Mouse (Mus musculus) heart, embryonic 15.5 days (tissue): ENCODE measurements around the gene Arhgef7. TPM values are rescaled to one million over a fixed set of nuclear protein-coding genes. Genes with fewer than 3 reads are reported as not detected.

Experiments used
- ATAC-seq: fragments of 200-750 bp; cut with Nextera tagmentation; replicated peaks from 2 replicates; pipeline ENCODE4 v1.8.0; 2017; ENCODE audit warnings: low read depth, moderate TSS enrichment; ENCODE audit not compliant: insufficient number of reproducible peaks, insufficient read depth, low FRiP score
- H3K27ac ChIP-seq: fragments of 300-500 bp; sonication (generic); 2 replicates; pipeline ENCODE4 v1.5.1; 2015; ENCODE audit warnings: mild to moderate bottlenecking, inconsistent platforms
- H3K27me3 ChIP-seq: fragments of 300-500 bp; sonication (generic); 2 replicates; pipeline ENCODE4 v1.6.1; 2015; ENCODE audit warnings: inconsistent platforms
- H3K36me3 ChIP-seq: fragments of 300-500 bp; sonication (generic); 2 replicates; pipeline ENCODE4 v1.6.1; 2015; ENCODE audit warnings: mild to moderate bottlenecking, inconsistent platforms
- H3K4me1 ChIP-seq: fragments of 300-500 bp; sonication (generic); replicated peaks from 2 replicates; pipeline ENCODE4 v1.6.1; 2015; ENCODE audit warnings: inconsistent platforms
- H3K4me2 ChIP-seq: fragments of 300-500 bp; sonication (generic); 2 replicates; pipeline ENCODE4 v1.6.1; 2015; ENCODE audit warnings: inconsistent platforms, mild to moderate bottlenecking, moderate library complexity
- H3K4me3 ChIP-seq: fragments of 300-500 bp; sonication (generic); 2 replicates; pipeline ENCODE4 v1.5.1; 2015; ENCODE audit warnings: mild to moderate bottlenecking, inconsistent platforms
- H3K9ac ChIP-seq: fragments of 300-500 bp; sonication (generic); 2 replicates; pipeline ENCODE4 v1.6.1; 2015; ENCODE audit warnings: mild to moderate bottlenecking, inconsistent platforms
- H3K9me3 ChIP-seq: fragments of 300-500 bp; sonication (generic); replicated peaks from 2 replicates; pipeline ENCODE4 v1.6.1; 2016; ENCODE audit warnings: inconsistent platforms
- WGBS: fragments of 180-500 bp; shearing (Covaris S2); methylation state at CpG from one replicate; pipeline ENCODE4 v1.1.7; 2015; ENCODE audit warnings: mixed read lengths; 5-methylcytosine and 5-hydroxymethylcytosine counted together
- polyA plus RNA-seq: library from polyadenylated mRNA; unstranded; fragments of >200 nt; fragmentation: Nextera tagmentation; extraction: Ambion mirVana; gene quantifications from 2 replicates; pipeline ENCODE4 v1.2.1, GENCODE M21; 2015

The Arhgef7 gene
- polyA plus RNA-seq, 1 experiment from 2014 or later = 59.9 TPM

GRCm38 (mm10) chr8:11800481-11800880, 73.0 kb downstream of the Arhgef7 start:
- Histone ChIP-seq H3K36me3 (peaks cover 14% of the 10 kb centered on the region), H3K27me3 (no peaks in the 10 kb centered on the region), H3K4me2 (no peak overlapping the region), H3K4me3 (no peak overlapping the region), H3K4me1 (peaks cover 28% of the 10 kb centered on the region), H3K27ac (no peak overlapping the region), H3K9me3 (no peaks in the 10 kb centered on the region), H3K9ac (no peak overlapping the region)
- no peak for ATAC-seq
- 85% methylated on average over 7 of the region's 7 CpGs for WGBS

DNA sequence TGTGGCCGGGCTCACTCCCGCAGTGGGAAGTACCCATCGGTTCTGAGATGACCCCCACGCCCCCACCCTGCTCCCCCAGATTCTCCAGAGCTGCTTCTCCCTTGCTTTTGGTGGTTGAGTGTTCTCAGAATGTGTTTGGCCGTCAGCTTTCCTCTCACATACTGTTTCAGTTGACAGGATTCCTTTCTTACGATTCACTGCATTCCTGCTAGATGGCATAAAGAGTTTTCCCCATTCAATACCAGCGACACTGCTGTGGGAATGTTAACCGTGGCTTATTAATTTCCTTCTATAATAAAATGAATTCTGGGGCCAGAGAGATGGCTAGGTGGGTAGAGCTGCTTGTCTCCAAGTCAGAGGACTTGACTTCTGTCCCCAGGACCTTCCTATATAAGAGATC, 74.0 kb downstream of the Arhgef7 start:
- H3K27me3 ChIP-seq = no peaks in the 10 kb centered on the region
- peaks cover 30% of the 10 kb centered on the region for H3K4me1 ChIP-seq
- no peak overlapping the region for H3K4me3 ChIP-seq
- no peaks in the 10 kb centered on the region for H3K9me3 ChIP-seq
- H3K4me2 ChIP-seq = no peak overlapping the region
- peaks cover 23% of the 10 kb centered on the region for H3K36me3 ChIP-seq
- H3K9ac ChIP-seq = no peak overlapping the region
- H3K27ac ChIP-seq = peak overlapping the region; percentile 13; the same call in 1 of the 2 replicates
- 41% methylated on average over 8 of the region's 8 CpGs for WGBS
- ATAC-seq = no peak

DNA sequence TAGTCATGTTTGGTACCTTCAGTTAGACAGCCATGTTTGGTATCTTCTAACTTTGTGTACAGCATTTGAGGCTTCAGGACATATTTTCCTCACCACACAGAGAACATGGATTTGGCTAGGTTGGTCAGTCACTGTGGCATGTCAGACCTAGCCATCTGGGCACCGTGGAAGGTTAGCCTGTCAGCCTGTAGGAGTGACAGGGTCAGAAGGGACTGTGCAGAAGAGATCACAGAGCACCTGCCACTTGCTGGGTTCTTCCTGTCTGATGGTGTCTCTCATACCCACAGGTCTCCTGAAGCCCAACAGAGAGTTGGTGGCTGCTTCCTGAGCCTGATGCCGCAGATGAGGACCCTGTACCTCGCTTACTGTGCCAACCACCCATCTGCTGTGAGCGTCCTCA, 77.4 kb downstream of the Arhgef7 start:
- Histone ChIP-seq H3K4me3 (no peak overlapping the region), H3K9me3 (no peaks in the 10 kb centered on the region), H3K27me3 (no peaks in the 10 kb centered on the region), H3K4me1 (peaks cover 20% of the 10 kb centered on the region), H3K27ac (no peak overlapping the region), H3K9ac (no peak overlapping the region), H3K4me2 (no peak overlapping the region), H3K36me3 (peaks cover 53% of the 10 kb centered on the region)
- whole genome bisulfite sequencing = 86% methylated on average over 4 of the region's 4 CpGs
- no peak for ATAC-seq

GRCm38 (mm10) chr8:11806252-11806651, 78.7 kb downstream of the Arhgef7 start:
- 78% methylated on average over 6 of the region's 6 CpGs for WGBS
- H3K4me2 ChIP-seq = no peak overlapping the region
- no peak for ATAC-seq
- H3K9ac ChIP-seq = no peak overlapping the region
- no peaks in the 10 kb centered on the region for H3K9me3 ChIP-seq
- no peak overlapping the region for H3K4me3 ChIP-seq
- no peak overlapping the region for H3K27ac ChIP-seq
- no peaks in the 10 kb centered on the region for H3K27me3 ChIP-seq
- peaks cover 66% of the 10 kb centered on the region for H3K36me3 ChIP-seq
- peaks cover 18% of the 10 kb centered on the region for H3K4me1 ChIP-seq

DNA sequence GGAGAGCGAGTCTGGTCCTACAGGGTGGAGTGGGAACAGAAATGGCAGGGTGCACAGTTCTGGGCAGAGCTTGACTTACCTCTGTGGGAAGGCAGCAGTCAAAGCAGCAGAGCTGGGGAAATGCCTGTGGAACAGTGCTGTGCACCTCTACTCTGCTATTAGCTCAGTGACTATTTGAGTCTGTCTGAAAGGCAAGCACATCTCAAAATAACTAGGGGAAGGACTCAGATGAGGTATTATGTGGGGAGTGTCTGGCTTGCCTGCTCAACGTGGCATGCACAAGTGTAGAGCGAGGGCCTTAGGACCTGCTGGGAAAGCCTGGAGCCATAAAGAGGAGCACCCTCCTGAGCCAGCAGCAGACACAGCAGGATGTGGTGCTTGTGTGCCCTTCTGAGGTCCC, 79.8 kb downstream of the Arhgef7 start:
- Histone ChIP-seq H3K4me1 (peaks cover 18% of the 10 kb centered on the region), H3K27ac (no peak overlapping the region), H3K36me3 (peaks cover 74% of the 10 kb centered on the region), H3K4me3 (no peak overlapping the region), H3K27me3 (no peaks in the 10 kb centered on the region), H3K9me3 (no peaks in the 10 kb centered on the region), H3K9ac (no peak overlapping the region), H3K4me2 (no peak overlapping the region)
- ATAC-seq = no peak
- WGBS = 74% methylated on average over 3 of the region's 3 CpGs

GRCm38 (mm10) chr8:11808047-11808446, 80.5 kb downstream of the Arhgef7 start:
- peaks cover 18% of the 10 kb centered on the region for H3K4me1 ChIP-seq
- H3K27ac ChIP-seq = no peak overlapping the region
- H3K4me3 ChIP-seq = no peak overlapping the region
- H3K36me3 ChIP-seq = peaks cover 81% of the 10 kb centered on the region
- ATAC-seq = no peak
- no peaks in the 10 kb centered on the region for H3K9me3 ChIP-seq
- no peak overlapping the region for H3K4me2 ChIP-seq
- H3K9ac ChIP-seq = no peak overlapping the region
- no peaks in the 10 kb centered on the region for H3K27me3 ChIP-seq
- 90% methylated on average over 5 of the region's 5 CpGs for WGBS

- H3K9ac ChIP-seq = no peak overlapping the region
- H3K4me1 ChIP-seq = peaks cover 27% of the 10 kb centered on the region
- 84% methylated on average over 5 of the region's 5 CpGs for WGBS
- no peaks in the 10 kb centered on the region for H3K9me3 ChIP-seq
- H3K4me3 ChIP-seq = no peak overlapping the region
- H3K36me3 ChIP-seq = peaks cover 90% of the 10 kb centered on the region
- no peak; the same call in 1 of the 2 replicates for ATAC-seq
- H3K4me2 ChIP-seq = no peak overlapping the region
- no peak overlapping the region for H3K27ac ChIP-seq
- H3K27me3 ChIP-seq = no peaks in the 10 kb centered on the region
Measured at GRCm38 (mm10) chr8:11810426-11810825, 82.9 kb downstream of the Arhgef7 start.

DNA sequence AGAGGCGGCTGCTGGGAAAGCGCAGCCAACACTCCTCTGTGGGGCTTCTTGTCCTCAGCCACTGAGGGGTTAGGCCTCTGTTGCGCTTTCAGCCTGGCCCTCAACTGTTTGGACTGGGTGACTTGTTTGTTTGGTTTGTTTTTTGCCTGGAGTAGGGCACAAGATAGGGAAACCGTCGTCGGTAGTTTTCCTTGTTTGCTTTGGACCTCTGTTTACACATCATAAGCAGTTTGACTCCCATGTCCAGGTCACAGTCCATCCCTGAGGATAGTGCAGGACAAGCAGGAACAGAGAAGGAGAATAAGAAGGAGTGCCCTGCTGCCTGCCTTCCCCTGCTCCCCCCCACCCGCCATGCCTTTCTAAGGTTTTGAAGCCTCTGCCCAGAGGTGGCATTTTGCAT, 86.3 kb downstream of the Arhgef7 start:
- 0 out of 2 replicates have a peak overlapping the region, but pooled peaks have one; percentile 10 for H3K27ac ChIP-seq
- H3K4me3 ChIP-seq = no peak overlapping the region
- ATAC-seq = no peak
- H3K4me1 ChIP-seq = peaks cover 9% of the 10 kb centered on the region; the same call in 1 of the 2 replicates
- peaks cover 87% of the 10 kb centered on the region for H3K36me3 ChIP-seq
- H3K4me2 ChIP-seq = no peak overlapping the region
- WGBS = 66% methylated on average over 7 of the region's 7 CpGs
- no peaks in the 10 kb centered on the region for H3K27me3 ChIP-seq
- no peak overlapping the region for H3K9ac ChIP-seq
- H3K9me3 ChIP-seq = no peaks in the 10 kb centered on the region

- H3K4me1 ChIP-seq = peaks cover 19% of the 10 kb centered on the region
- H3K9ac ChIP-seq = no peak overlapping the region
- H3K4me2 ChIP-seq = no peak overlapping the region
- no peaks in the 10 kb centered on the region for H3K9me3 ChIP-seq
- 71% methylated on average over 7 of the region's 7 CpGs for WGBS
- H3K36me3 ChIP-seq = peaks cover 86% of the 10 kb centered on the region
- no peaks in the 10 kb centered on the region for H3K27me3 ChIP-seq
- H3K4me3 ChIP-seq = no peak overlapping the region
- no peak overlapping the region for H3K27ac ChIP-seq
- ATAC-seq = no peak
Measured at GRCm38 (mm10) chr8:11815206-11815605, 87.7 kb downstream of the Arhgef7 start.

GRCm38 (mm10) chr8:11820136-11820535, 92.6 kb downstream of the Arhgef7 start:
- no peaks in the 10 kb centered on the region for H3K27me3 ChIP-seq
- peaks cover 75% of the 10 kb centered on the region for H3K36me3 ChIP-seq
- WGBS = 72% methylated on average over 5 of the region's 5 CpGs
- ATAC-seq = no peak
- H3K4me1 ChIP-seq = peaks cover 45% of the 10 kb centered on the region
- H3K4me3 ChIP-seq = no peak overlapping the region
- H3K9me3 ChIP-seq = no peaks in the 10 kb centered on the region
- no peak overlapping the region for H3K9ac ChIP-seq
- H3K27ac ChIP-seq = peak overlapping the region; percentile 89
- H3K4me2 ChIP-seq = no peak overlapping the region

GRCm38 (mm10) chr8:11820568-11820967, 93.0 kb downstream of the Arhgef7 start:
- no peak overlapping the region for H3K4me3 ChIP-seq
- H3K27ac ChIP-seq = peak overlapping the region; percentile 89
- H3K9me3 ChIP-seq = no peaks in the 10 kb centered on the region
- H3K9ac ChIP-seq = no peak overlapping the region
- no peaks in the 10 kb centered on the region for H3K27me3 ChIP-seq
- WGBS = 49% methylated on average over 5 of the region's 5 CpGs
- H3K4me2 ChIP-seq = no peak overlapping the region
- peaks cover 75% of the 10 kb centered on the region for H3K36me3 ChIP-seq
- H3K4me1 ChIP-seq = peaks cover 45% of the 10 kb centered on the region
- peak; percentile 74 for ATAC-seq

- Histone ChIP-seq H3K27me3 (no peaks in the 10 kb centered on the region), H3K36me3 (peaks cover 75% of the 10 kb centered on the region), H3K9ac (no peak overlapping the region), H3K27ac (peak overlapping the region; percentile 89), H3K4me2 (no peak overlapping the region), H3K4me3 (no peak overlapping the region), H3K4me1 (peaks cover 49% of the 10 kb centered on the region), H3K9me3 (no peaks in the 10 kb centered on the region)
- ATAC-seq = peak; percentile 71
- 48% methylated on average over 14 of the region's 14 CpGs for WGBS
Measured at GRCm38 (mm10) chr8:11821451-11822206, 94.1 kb downstream of the Arhgef7 start.
